Comparison of ENCODE assay signal across 16 mouse cellular contexts in genomic region chr11:76628613-76629012, GRCm38 (mm10). TPM values are rescaled to one million over a fixed set of nuclear protein-coding genes. Genes with fewer than 3 reads are reported as not detected.
DNase-seq lines count a peak whose midpoint lies in the region; ATAC-seq lines count a peak whose summit lies in the region.
"Had no signal": no experiment of that assay in that cellular context is flagged by ENCODE, and none has a peak within 500 bp of the region (broad histone marks: within the 10 kb centered on the region; RNA-seq: fewer than 3 reads in every experiment).

No protein-coding gene starts in this region.

- no peaks in the 10 kb centered on the region for H3K36me3 ChIP-seq in heart, embryonic 12.5 days
- H3K36me3 ChIP-seq in forebrain, embryonic 10.5 days (replicated peaks): no peaks in the 10 kb centered on the region
- H3K36me3 ChIP-seq: limb, embryonic 15.5 days had no signal

- H3K9me3 ChIP-seq in heart, embryonic 12.5 days (replicated peaks): no peaks in the 10 kb centered on the region
- H3K9me3 ChIP-seq in forebrain, embryonic 10.5 days: 0 out of 2 replicates have a peak, but pooled peaks cover 5% of the 10 kb centered on the region
- H3K9me3 ChIP-seq: limb, embryonic 15.5 days had no signal

- intact Hi-C loops in heart, postnatal 25 days (cut with DNase I): no loop called here

- peaks cover 21% of the 10 kb centered on the region for H3K4me1 ChIP-seq in heart, embryonic 12.5 days (replicated peaks)
- H3K4me1 ChIP-seq in forebrain, embryonic 10.5 days: peaks cover 10% of the 10 kb centered on the region

- H3K27me3 ChIP-seq in heart, embryonic 12.5 days (replicated peaks): no peaks in the 10 kb centered on the region
- peaks cover 20% of the 10 kb centered on the region for H3K27me3 ChIP-seq in forebrain, embryonic 10.5 days (ENCODE audit: poor library complexity, severe bottlenecking)
- H3K27me3 ChIP-seq: limb, embryonic 15.5 days had no signal

- WGBS in heart, embryonic 12.5 days: 17% methylated on average over 5 of the region's 5 CpGs
- 86% methylated on average over 5 of the region's 5 CpGs for WGBS in forebrain, embryonic 10.5 days

- DNase-seq in heart, postnatal 25 days (ENCODE audit: low spot score): no peak
- DNase-seq in spleen, postnatal 36 days (ENCODE audit: low spot score in 2 of 2): peak; percentile 11 to 21
- no peak for DNase-seq in spleen, postnatal 14 days (ENCODE audit: low spot score in 2 of 2)
- DNase-seq in embryo, embryonic 10.5 days (ENCODE audit: low spot score): no peak
- no peak for DNase-seq in right cerebral cortex, adult 18-20 months
- no peak for DNase-seq in forebrain, embryonic 10.5 days (ENCODE audit: extremely low spot score, low spot score)
- DNase-seq: cerebellum, adult 8-10 months had no signal

- H3K4me3 ChIP-seq in heart, embryonic 12.5 days: no peak overlapping the region
- H3K4me3 ChIP-seq in forebrain, embryonic 10.5 days: no peak overlapping the region
- H3K4me3 ChIP-seq: limb, embryonic 15.5 days had no signal

- no peak overlapping the region for H3K9ac ChIP-seq in heart, embryonic 12.5 days
- H3K9ac ChIP-seq: hindbrain, embryonic 14.5 days; limb, embryonic 15.5 days had no signal

- peak overlapping the region; percentile 49; the same call in 1 of the 2 replicates for H3K27ac ChIP-seq in heart, embryonic 12.5 days (ENCODE audit: poor library complexity, severe bottlenecking)
- H3K27ac ChIP-seq in forebrain, embryonic 10.5 days: no peak overlapping the region
- H3K27ac ChIP-seq: hindbrain, embryonic 14.5 days; limb, embryonic 15.5 days had no signal

- peak overlapping the region; percentile 20 for H3K4me2 ChIP-seq in heart, embryonic 12.5 days
- H3K4me2 ChIP-seq: hindbrain, embryonic 14.5 days; limb, embryonic 15.5 days had no signal

- 0 out of 2 replicates have a peak, but pooled peaks have one; percentile 44 for ATAC-seq in heart, embryonic 12.5 days (ENCODE audit: insufficient number of reproducible peaks, low FRiP score)
- ATAC-seq in hematopoietic stem cell, adult 5-6 weeks (replicated peaks in 1 of 2; ENCODE audit: insufficient read depth in 1 of 2, low FRiP score in 2 of 2, low TSS enrichment in 1 of 2, low read depth in 1 of 2, poor library complexity in 2 of 2, severe bottlenecking in 2 of 2): peak; percentile 78 to 79
- ATAC-seq: intestine, postnatal 0 days; midbrain, embryonic 16.5 days had no signal

RNA-seq across cellular contexts. Expression of gene Abr, which starts 6.5 kb away (rescaled TPM):
- polyA plus RNA-seq in heart, embryonic 12.5 days (2016; fragmentation: Nextera tagmentation; extraction: Ambion mirVana): 29.9 and 34.2 TPM in 2 replicates
- 10 to 100 TPM; 26.2 to 29.5 TPM for total RNA-seq in heart, postnatal 25 days (2021)
- total RNA-seq in hematopoietic stem cell, adult 5-6 weeks (2017): 52.9 and 68.3 TPM in 2 replicates
- 25.8 and 27.0 TPM in 2 replicates for polyA plus RNA-seq in forebrain, embryonic 10.5 days (2016; fragmentation: Nextera tagmentation; extraction: Ambion mirVana)

RNA-seq across cellular contexts. Expression of gene Bhlha9, which starts 43.7 kb away (rescaled TPM):
- 0.19 TPM in 1 of 2 replicates, not detected in the other for polyA plus RNA-seq in heart, embryonic 12.5 days (2016; fragmentation: Nextera tagmentation; extraction: Ambion mirVana)
- not detected for total RNA-seq in heart, postnatal 25 days (2021)
- total RNA-seq in hematopoietic stem cell, adult 5-6 weeks (2017): not detected in 2 replicates
- polyA plus RNA-seq in forebrain, embryonic 10.5 days (2016; fragmentation: Nextera tagmentation; extraction: Ambion mirVana): not detected in 2 replicates
- total RNA-seq: adrenal gland, postnatal 36 days; gastrocnemius, postnatal 4 days had no signal
- polyA plus RNA-seq: intestine, postnatal 0 days; stomach, embryonic 16.5 days had no signal

RNA-seq across cellular contexts. Expression of gene Trarg1, which starts 51.0 kb away (rescaled TPM):
- polyA plus RNA-seq in heart, embryonic 12.5 days (2016; fragmentation: Nextera tagmentation; extraction: Ambion mirVana): 0.05 TPM in 1 of 2 replicates, not detected in the other
- total RNA-seq in heart, postnatal 25 days (2021): 1 to 10 TPM; 3.7 to 4.2 TPM
- total RNA-seq in hematopoietic stem cell, adult 5-6 weeks (2017): not detected in 2 replicates
- 0.05 and 0.15 TPM in 2 replicates for polyA plus RNA-seq in forebrain, embryonic 10.5 days (2016; fragmentation: Nextera tagmentation; extraction: Ambion mirVana)

Comparison
In these comparisons a context has a peak if more than half of its experiments do, and no peak if none do; other contexts are left out.
1. DNase-seq: peak in spleen, postnatal 36 days (2 of 2); none in heart, postnatal 25 days (single experiment), spleen, postnatal 14 days (0 of 2), embryo, embryonic 10.5 days (single experiment), right cerebral cortex, adult 18-20 months (single experiment) and forebrain, embryonic 10.5 days (single experiment).